Mouse (Mus musculus): ENCODE measurements around the gene Thsd4. TPM values are rescaled to one million over a fixed set of nuclear protein-coding genes. Genes with fewer than 3 reads are reported as not detected.

Thsd4 gene
- polyA plus RNA-seq, 1 experiment from 2014 or later = 5.6 TPM

DNA sequence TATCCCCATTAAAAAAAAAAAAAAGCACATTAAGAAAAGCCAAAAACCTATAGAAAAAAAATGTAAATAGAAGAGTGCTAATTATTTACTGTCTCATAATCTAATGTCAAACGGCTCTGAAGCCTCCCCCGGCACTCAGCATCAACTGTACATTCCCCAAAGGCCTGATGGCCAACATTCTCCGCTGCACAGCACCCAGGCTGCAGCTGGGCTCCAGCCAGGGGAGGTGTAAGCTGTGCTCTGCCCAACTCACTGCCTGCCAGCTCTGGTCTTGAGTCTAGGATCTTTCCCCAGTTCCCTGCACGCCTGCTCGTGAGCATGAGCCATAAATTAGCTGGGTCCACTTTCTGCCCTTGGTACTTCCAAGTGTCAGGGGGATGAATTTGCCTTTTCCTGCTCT lies 15.7 kb downstream of the Thsd4 start:
- no peak for DNase-seq
- WGBS = 76% methylated on average over 5 of the region's 5 CpGs
- ATAC-seq (ENCODE audit: low FRiP score, low TSS enrichment) = no peak

DNA sequence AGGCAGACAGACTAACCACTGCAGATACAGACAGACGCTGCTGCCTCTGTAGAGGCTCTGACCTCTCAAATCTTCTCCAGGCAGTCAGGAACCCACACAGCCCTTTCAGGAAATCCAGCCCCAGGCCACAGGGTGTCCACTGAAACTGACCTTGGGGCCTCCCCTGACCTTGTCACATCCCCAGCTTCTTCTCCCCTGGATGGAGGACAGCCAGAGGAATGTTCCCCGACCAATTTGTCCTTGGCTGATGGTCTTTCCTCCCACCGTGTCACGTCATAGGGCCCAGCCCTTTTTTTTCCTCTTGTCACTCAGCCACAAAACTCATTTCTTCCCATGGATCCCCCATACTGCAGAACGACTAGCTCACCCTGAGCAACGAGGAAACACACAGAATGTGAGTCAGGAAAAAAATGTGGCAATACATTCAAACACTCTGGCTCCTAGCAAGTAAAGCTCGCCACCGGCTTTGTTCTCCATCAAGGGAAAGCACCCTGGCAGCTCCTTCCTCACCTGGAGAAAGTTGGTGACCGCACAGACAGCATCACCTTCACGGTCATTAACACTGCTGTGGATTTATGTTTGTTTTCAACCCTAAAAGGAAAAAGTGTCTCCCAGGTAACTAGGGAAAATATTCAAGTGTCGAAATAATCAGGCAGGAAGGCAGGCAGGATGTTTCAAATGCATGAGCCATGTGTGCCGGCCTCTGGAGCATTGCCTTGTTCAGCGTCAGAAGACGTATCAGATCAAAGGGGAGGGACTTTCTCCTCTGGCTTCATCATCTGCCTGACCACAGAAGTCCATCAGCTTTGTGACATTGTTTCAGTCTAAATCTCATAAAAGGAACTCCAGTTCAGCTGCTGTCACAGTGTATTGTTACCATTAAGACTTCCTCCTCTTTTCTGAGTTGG lies 17.2 kb downstream of the Thsd4 start:
- no peak overlapping the region; the same call in 1 of the 2 replicates for H3K4me2 ChIP-seq (ENCODE audit: low read length)
- ATAC-seq (ENCODE audit: low FRiP score, low TSS enrichment) = no peak
- no peak overlapping the region for H3K4me3 ChIP-seq (replicated peaks; ENCODE audit: low read depth, low read length)
- H3K9me3 ChIP-seq (ENCODE audit: control insufficient read depth, low read length) = no peaks in the 10 kb centered on the region
- no peaks in the 10 kb centered on the region for H3K4me1 ChIP-seq (ENCODE audit: control insufficient read depth, insufficient read depth, low read length)
- DNase-seq = no peak
- H3K27me3 ChIP-seq (ENCODE audit: control insufficient read depth, insufficient read depth, low read length) = no peaks in the 10 kb centered on the region
- H3K36me3 ChIP-seq (ENCODE audit: control insufficient read depth, insufficient read depth, low read length) = no peaks in the 10 kb centered on the region
- 54% methylated on average over 14 of the region's 14 CpGs for WGBS
- no peak overlapping the region for H3K9ac ChIP-seq (replicated peaks; ENCODE audit: low read length)
- H3K27ac ChIP-seq (replicated peaks; ENCODE audit: low read depth, low read length) = no peak overlapping the region

More for the DNA sequence above, 15.7 kb downstream of the Thsd4 start:
- no peak overlapping the region for H3K27ac ChIP-seq (replicated peaks; ENCODE audit: low read depth, low read length)
- no peaks in the 10 kb centered on the region for H3K9me3 ChIP-seq (ENCODE audit: control insufficient read depth, low read length)
- H3K4me3 ChIP-seq (replicated peaks; ENCODE audit: low read depth, low read length) = no peak overlapping the region
- H3K36me3 ChIP-seq (ENCODE audit: control insufficient read depth, insufficient read depth, low read length) = no peaks in the 10 kb centered on the region
- H3K9ac ChIP-seq (replicated peaks; ENCODE audit: low read length) = no peak overlapping the region
- H3K27me3 ChIP-seq (ENCODE audit: control insufficient read depth, insufficient read depth, low read length) = no peaks in the 10 kb centered on the region
- H3K4me1 ChIP-seq (ENCODE audit: control insufficient read depth, insufficient read depth, low read length) = 0 out of 2 replicates have a peak, but pooled peaks cover 4% of the 10 kb centered on the region
- no peak overlapping the region for H3K4me2 ChIP-seq (ENCODE audit: low read length)

DNA sequence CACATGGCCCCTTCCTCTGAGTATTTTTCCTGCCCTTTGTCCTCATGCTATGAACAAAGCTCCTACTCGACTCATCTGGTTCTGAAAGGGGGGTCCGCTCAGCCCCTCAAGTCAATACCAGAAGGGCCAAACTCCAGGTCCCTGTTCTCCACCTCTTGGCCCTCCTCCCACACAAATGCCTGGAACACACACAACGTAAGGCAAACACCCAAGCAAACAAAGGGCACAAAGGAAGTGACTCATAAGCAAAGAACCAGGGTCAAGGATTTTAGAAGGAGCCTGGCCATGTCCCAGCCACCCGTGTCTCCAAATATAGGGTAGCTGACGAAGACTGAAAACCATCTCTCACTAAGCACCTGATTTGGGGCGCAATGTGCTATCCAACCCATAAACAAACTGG lies 19.6 kb downstream of the Thsd4 start:
- 78% methylated on average over 6 of the region's 6 CpGs for WGBS
- no peak for ATAC-seq (ENCODE audit: low FRiP score, low TSS enrichment)

DNA sequence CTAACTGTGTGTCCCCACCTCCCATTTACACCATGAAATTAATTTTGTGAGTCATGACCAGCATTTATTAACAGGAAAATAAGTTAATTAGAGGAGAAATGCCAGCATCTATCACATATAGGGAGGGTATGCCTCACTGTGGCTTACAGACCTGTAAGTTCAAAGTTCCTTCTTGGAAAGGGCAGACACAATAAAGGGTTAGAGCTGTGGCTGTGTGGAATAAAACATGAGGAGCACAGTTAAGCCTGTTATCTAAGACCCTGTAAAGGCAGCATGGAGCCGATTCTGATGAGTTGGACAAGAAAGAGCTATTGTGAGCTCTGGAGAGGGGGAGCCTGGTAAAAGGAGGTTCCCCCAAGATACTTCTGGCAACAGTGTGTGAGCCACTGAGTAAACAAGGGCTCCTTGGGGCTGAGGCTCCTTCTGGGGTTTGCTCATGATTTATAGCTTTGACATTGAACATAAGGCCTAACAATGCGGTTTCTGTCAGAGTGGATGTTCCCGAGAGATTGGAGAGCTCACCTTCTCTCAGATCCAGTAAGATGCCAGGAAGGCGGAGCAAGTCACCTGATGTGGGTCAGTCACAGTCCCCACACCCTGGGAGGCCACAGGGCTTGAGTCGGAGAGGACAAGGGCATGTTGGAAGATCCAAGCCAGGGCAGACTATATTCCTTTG lies 20.2 kb downstream of the Thsd4 start:
- Histone ChIP-seq H3K4me2 (ENCODE audit: low read length) (no peak overlapping the region), H3K9me3 (ENCODE audit: control insufficient read depth, low read length) (no peaks in the 10 kb centered on the region), H3K9ac (replicated peaks; ENCODE audit: low read length) (no peak overlapping the region), H3K4me1 (ENCODE audit: control insufficient read depth, insufficient read depth, low read length) (no peaks in the 10 kb centered on the region), H3K27ac (replicated peaks; ENCODE audit: low read depth, low read length) (no peak overlapping the region), H3K4me3 (replicated peaks; ENCODE audit: low read depth, low read length) (no peak overlapping the region), H3K27me3 (ENCODE audit: control insufficient read depth, insufficient read depth, low read length) (no peaks in the 10 kb centered on the region), H3K36me3 (ENCODE audit: control insufficient read depth, insufficient read depth, low read length) (no peaks in the 10 kb centered on the region)
- DNase-seq (no peak), ATAC-seq (ENCODE audit: low FRiP score, low TSS enrichment) (no peak)
- WGBS = 60% methylated on average over 5 of the region's 5 CpGs

More for the DNA sequence above, 19.6 kb downstream of the Thsd4 start:
- no peaks in the 10 kb centered on the region for H3K36me3 ChIP-seq (ENCODE audit: control insufficient read depth, insufficient read depth, low read length)
- no peaks in the 10 kb centered on the region for H3K9me3 ChIP-seq (ENCODE audit: control insufficient read depth, low read length)
- no peaks in the 10 kb centered on the region for H3K4me1 ChIP-seq (ENCODE audit: control insufficient read depth, insufficient read depth, low read length)
- H3K9ac ChIP-seq (replicated peaks; ENCODE audit: low read length) = no peak overlapping the region
- H3K27me3 ChIP-seq (ENCODE audit: control insufficient read depth, insufficient read depth, low read length) = no peaks in the 10 kb centered on the region
- H3K4me2 ChIP-seq (ENCODE audit: low read length) = no peak overlapping the region
- no peak for DNase-seq
- H3K27ac ChIP-seq (replicated peaks; ENCODE audit: low read depth, low read length) = no peak overlapping the region
- no peak overlapping the region for H3K4me3 ChIP-seq (replicated peaks; ENCODE audit: low read depth, low read length)

DNA sequence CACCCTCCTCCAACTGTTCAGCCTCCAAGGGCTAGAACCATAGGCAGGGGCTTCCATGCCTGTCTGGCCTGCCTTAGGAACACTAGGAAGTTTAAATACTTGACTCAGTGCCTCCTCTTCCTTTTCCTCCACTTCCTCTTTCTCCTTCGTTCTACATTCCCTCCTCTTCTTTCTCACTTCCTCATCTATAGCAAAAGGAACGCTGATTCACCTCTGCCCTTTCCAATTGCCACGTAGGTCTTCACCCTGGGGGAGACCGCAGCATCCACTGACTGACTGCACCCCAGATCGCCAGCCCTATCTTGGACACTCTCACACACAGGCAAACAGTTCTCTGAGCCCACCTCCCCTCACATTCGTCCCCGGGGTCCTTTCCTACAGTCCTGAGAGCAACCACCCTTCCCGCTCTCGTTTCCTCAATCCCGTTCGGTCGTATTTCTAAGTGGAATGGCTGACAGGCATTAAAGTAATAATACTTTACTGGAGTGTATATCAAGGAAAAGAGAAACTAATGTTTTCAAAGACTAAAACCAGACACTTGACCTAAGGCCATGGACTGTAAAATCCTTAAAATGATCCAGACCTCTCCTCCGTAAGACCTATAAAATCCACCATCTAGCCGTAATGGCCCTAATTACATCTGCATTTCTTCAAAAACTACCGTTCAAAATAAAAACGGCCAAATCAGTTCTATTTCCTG lies 29.4 kb downstream of the Thsd4 start:
- no peak overlapping the region for H3K4me3 ChIP-seq (replicated peaks; ENCODE audit: low read depth, low read length)
- no peak overlapping the region for H3K9ac ChIP-seq (replicated peaks; ENCODE audit: low read length)
- H3K27me3 ChIP-seq (ENCODE audit: control insufficient read depth, insufficient read depth, low read length) = no peaks in the 10 kb centered on the region
- H3K27ac ChIP-seq (replicated peaks; ENCODE audit: low read depth, low read length) = no peak overlapping the region
- H3K9me3 ChIP-seq (ENCODE audit: control insufficient read depth, low read length) = no peaks in the 10 kb centered on the region
- no peak overlapping the region for H3K4me2 ChIP-seq (ENCODE audit: low read length)
- WGBS = 91% methylated on average over 16 of the region's 16 CpGs
- no peak for DNase-seq
- H3K36me3 ChIP-seq (ENCODE audit: control insufficient read depth, insufficient read depth, low read length) = no peaks in the 10 kb centered on the region
- no peak for ATAC-seq (ENCODE audit: low FRiP score, low TSS enrichment)
- H3K4me1 ChIP-seq (ENCODE audit: control insufficient read depth, insufficient read depth, low read length) = no peaks in the 10 kb centered on the region

DNA sequence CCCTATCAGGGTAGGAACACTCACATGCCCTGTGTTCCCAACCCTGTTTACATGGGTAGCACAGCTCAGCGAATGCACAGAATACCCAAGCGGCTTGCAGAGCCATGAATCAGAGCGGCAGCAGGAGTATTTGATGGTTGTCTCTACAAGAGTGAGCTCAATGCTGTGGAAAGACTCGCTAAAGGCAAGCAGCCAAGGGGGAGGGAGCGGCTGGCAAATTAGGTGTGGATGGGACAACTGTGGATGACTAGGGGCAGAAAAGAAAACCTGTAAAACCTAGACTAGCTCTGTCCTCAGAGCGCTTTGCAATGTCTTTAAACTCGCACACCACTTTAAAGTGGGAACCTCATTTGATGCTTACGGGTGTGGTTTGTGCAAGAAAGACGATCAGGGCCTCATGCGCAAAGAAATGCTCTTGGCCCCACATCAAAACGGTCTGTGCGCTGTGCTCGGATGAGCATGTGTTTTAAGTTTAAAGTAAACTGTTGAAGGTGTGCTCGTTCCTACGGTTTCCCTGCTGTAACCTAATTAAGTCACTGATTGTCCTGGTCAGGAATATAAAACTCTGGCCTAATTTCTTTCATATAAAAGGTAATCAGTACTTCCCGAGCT lies 30.3 kb downstream of the Thsd4 start:
- no peak overlapping the region for H3K4me3 ChIP-seq (replicated peaks; ENCODE audit: low read depth, low read length)
- DNase-seq = no peak
- H3K9me3 ChIP-seq (ENCODE audit: control insufficient read depth, low read length) = no peaks in the 10 kb centered on the region
- H3K9ac ChIP-seq (replicated peaks; ENCODE audit: low read length) = no peak overlapping the region
- no peaks in the 10 kb centered on the region for H3K36me3 ChIP-seq (ENCODE audit: control insufficient read depth, insufficient read depth, low read length)
- no peak for ATAC-seq (ENCODE audit: low FRiP score, low TSS enrichment)
- no peaks in the 10 kb centered on the region for H3K4me1 ChIP-seq (ENCODE audit: control insufficient read depth, insufficient read depth, low read length)
- WGBS = 89% methylated on average over 16 of the region's 16 CpGs
- no peak overlapping the region for H3K27ac ChIP-seq (replicated peaks; ENCODE audit: low read depth, low read length)
- no peaks in the 10 kb centered on the region for H3K27me3 ChIP-seq (ENCODE audit: control insufficient read depth, insufficient read depth, low read length)
- H3K4me2 ChIP-seq (ENCODE audit: low read length) = no peak overlapping the region

DNA sequence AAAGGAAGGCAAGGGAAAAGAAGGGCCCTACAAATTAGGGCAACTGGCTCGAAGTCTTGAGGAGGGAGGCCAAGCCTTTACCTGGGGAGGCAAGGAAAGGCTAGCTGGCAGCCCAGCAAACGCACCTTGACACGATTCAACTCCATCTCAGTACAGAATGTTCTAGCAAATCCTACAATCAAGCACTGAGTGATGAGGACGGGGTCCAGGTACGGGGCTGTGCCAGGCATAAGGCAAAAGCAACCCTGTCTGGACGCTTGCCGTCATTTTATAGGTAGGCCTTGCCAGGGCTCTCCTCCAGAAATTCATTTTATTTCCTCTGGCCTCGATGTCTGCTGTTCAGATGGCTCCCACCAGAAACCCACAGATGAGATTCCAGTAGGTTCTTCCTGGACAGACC lies 30.8 kb downstream of the Thsd4 start:
- no peak for ATAC-seq (ENCODE audit: low FRiP score, low TSS enrichment)
- Histone ChIP-seq H3K4me3 (replicated peaks; ENCODE audit: low read depth, low read length) (no peak overlapping the region), H3K36me3 (ENCODE audit: control insufficient read depth, insufficient read depth, low read length) (no peaks in the 10 kb centered on the region), H3K27me3 (ENCODE audit: control insufficient read depth, insufficient read depth, low read length) (no peaks in the 10 kb centered on the region), H3K4me1 (ENCODE audit: control insufficient read depth, insufficient read depth, low read length) (no peaks in the 10 kb centered on the region), H3K9ac (replicated peaks; ENCODE audit: low read length) (no peak overlapping the region), H3K9me3 (ENCODE audit: control insufficient read depth, low read length) (no peaks in the 10 kb centered on the region), H3K27ac (replicated peaks; ENCODE audit: low read depth, low read length) (no peak overlapping the region), H3K4me2 (ENCODE audit: low read length) (no peak overlapping the region)
- WGBS = 93% methylated on average over 8 of the region's 8 CpGs
- no peak for DNase-seq

DNA sequence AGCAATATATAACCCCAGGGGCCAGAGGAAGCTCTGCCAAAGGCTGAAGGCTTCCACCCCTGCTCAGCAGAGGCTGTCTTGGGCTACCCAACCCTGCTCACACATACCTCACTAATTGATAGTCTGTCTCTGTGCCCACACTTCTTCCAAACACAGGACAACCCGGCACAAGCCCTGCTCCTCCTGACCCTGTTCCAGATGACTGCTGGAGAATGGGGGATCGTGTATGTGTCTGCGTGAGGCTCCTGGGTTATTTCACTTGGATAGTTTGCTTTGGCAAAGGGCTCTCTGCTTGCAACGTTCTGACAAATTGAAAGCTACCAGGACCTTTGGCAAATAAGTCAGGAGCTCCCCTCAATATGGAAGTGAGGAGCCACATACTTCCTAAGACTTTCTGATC lies 33.0 kb downstream of the Thsd4 start:
- Histone ChIP-seq H3K4me2 (ENCODE audit: low read length) (no peak overlapping the region), H3K4me3 (replicated peaks; ENCODE audit: low read depth, low read length) (no peak overlapping the region), H3K9me3 (ENCODE audit: control insufficient read depth, low read length) (no peaks in the 10 kb centered on the region), H3K4me1 (ENCODE audit: control insufficient read depth, insufficient read depth, low read length) (no peaks in the 10 kb centered on the region), H3K9ac (replicated peaks; ENCODE audit: low read length) (no peak overlapping the region), H3K27me3 (ENCODE audit: control insufficient read depth, insufficient read depth, low read length) (no peaks in the 10 kb centered on the region), H3K36me3 (ENCODE audit: control insufficient read depth, insufficient read depth, low read length) (no peaks in the 10 kb centered on the region), H3K27ac (replicated peaks; ENCODE audit: low read depth, low read length) (no peak overlapping the region)
- 73% methylated on average over 4 of the region's 4 CpGs for whole genome bisulfite sequencing
- ATAC-seq (ENCODE audit: low FRiP score, low TSS enrichment) (no peak), DNase-seq (no peak)

Data from midbrain, embryonic 14.5 days (tissue).